Mouse (Mus musculus): ENCODE measurements around the gene Nbr1.
A peak's percentile ranks its signal among the peaks of the same experiment; 100 is the strongest.
"Not testable (repeated sequence)": the region's sequence is repeated elsewhere in the genome, so short reads cannot be mapped to it uniquely, and the experiment has no call there.

Gene Nbr1

DNA sequence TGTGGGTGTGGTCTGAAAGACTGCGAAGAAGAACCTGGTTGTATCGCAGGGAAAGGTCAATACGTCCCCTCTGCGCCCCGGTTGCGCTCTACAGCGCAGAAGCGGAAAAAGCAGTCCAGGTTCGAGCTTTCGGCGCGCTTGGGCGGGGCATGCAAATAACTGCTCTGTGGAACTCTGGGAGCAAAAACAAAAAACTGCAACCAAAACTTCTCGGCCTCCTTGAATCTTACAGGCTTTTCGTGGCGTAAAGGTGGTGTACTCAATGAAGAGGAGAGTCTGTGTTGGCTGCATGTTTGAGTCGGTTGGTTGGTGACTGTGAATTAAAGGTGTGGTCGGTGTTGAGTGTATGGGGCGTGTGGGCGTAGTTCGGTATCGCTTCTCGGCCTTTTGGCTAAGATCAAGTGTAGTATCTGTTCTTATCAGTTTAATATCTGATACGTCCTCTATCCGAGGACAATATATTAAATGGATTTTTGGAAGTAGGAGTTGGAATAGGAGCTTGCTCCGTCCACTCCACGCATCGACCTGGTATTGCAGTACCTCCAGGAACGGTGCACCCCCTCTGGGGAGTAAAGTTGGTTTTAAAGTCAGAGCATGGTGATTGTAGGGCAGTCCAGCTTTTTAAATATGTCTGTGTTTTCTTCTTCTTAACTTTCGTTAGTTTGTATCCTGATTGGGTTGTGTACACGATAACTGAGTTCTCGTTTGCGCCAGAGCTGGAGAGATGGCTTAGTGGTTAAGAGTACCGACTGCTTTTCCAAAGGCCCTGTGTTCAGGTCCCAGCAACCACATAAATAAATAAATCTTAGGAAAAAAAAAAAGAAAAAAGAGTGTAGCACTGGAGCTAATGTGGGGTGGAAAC, 75.3 kb downstream of the Nbr1 start, which contains the start of gene Rdm1:
TSS of gene Rdm1 (plus strand) at position 201 of the 862 bp plus-strand sequence.
- peak; percentile 78 to 81 for DNase-seq

DNA sequence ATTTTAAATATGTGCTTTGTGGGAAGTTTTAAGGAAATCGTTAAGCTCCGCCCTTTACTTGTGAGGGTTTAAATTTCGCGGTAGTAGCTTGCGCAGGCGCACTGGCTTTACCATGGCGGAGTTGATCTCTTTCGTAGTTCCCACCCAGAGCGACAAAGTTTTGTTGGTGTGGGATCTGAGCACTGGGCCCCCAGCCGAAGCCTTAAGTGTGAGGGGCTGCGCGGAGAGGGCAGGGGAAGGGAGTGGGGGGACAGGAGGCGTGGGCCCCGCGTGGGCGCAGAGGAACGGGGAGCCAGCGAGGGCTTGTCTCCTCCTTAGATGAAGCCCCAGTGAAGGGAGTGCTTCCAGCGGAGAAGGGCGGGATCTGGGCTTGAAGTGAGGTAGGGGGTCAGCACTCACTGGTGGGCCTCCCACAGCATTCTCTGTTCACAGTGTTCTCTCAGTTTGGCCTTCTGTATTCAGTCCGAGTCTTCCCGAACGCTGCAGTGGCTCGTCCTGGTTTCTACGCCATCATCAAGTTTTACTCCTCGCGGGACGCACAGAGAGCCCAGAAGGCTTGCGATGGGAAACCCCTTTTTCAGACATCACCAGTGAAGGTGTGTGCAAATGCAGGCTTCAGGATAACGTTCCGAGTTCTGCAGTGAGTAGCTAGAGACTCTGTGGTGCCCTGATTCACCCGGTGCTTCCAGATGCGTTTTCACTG, 76.1 kb downstream of the Nbr1 start:
- DNase-seq, result peak; percentile 74 to 80

DNA sequence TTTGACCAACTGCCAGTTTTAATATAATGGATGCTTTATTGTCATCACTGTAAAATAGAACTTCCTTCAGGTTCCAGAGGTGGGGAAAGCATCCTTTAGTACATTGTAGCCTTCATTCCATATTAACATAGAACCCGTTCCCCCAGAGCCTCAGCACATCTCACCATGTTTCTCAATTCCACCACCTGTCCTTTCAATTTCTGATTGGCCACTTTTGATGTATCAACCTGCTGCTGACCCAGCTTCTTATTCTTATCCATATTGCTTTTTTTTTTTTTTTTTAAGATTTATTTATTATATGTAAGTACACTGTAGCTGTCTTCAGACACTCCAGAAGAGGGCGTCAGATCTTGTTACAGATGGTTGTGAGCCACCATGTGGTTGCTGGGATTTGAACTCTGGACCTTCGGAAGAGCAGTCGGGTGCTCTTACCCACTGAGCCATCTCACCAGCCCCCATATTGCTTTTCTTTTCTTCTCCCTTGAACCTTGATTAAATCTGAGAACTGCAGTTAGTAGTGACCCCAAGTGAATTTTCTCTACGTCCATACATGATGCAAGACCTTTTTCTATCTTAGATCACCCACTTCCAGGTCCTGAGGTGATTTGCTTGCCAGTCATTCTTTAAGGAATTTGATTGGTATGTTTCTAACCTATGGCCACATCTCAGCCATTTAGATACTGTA, 76.9 kb downstream of the Nbr1 start:
- not testable (repeated sequence) for DNase-seq
